Mouse (Mus musculus) megakaryocyte, embryonic 14.5 days (primary cell): Measurements from ENCODE around the gene Gm17542. TPM values are rescaled to one million over a fixed set of nuclear protein-coding genes. Genes with fewer than 3 reads are reported as not detected.
A peak's percentile ranks its signal among the peaks of the same experiment; 100 is the strongest.

Experiments used
- H3K27me3 ChIP-seq: replicated peaks from 2 replicates; pipeline ENCODE3; 2012; ENCODE audit warnings: inconsistent platforms
- H3K36me3 ChIP-seq: replicated peaks from 2 replicates; pipeline ENCODE3; 2012; ENCODE audit warnings: low read length, inconsistent platforms, mixed read lengths
- H3K4me1 ChIP-seq: 2 replicates; pipeline ENCODE4 v1.6.1; 2012; ENCODE audit warnings: inconsistent platforms
- H3K4me3 ChIP-seq: replicated peaks from 2 replicates; pipeline ENCODE3; 2012; ENCODE audit warnings: moderate library complexity, mild to moderate bottlenecking, inconsistent platforms
- H3K9me3 ChIP-seq: 2 replicates; pipeline ENCODE4 v1.6.1; 2012; ENCODE audit warnings: inconsistent platforms
- FLI1 ChIP-seq: IDR thresholded peaks from 2 replicates; pipeline ENCODE4 v1.6.1; 2012; ENCODE audit warnings: low read length, inconsistent platforms, mixed read lengths
- GATA1 ChIP-seq: IDR thresholded peaks from 3 replicates; pipeline ENCODE4 v1.6.1; 2012; ENCODE audit warnings: mixed read lengths, low read length, inconsistent platforms, borderline replicate concordance
- polyA plus RNA-seq: library from polyadenylated mRNA; stranded (reverse); fragments of >175 nt; gene quantifications from 2 replicates; pipeline ENCODE4 v1.2.3, GENCODE M21; 2012; ENCODE audit warnings: low replicate concordance; ENCODE audit not compliant: insufficient read depth

Gm17542 gene
- polyA plus RNA-seq, 1 experiment: not detected

DNA sequence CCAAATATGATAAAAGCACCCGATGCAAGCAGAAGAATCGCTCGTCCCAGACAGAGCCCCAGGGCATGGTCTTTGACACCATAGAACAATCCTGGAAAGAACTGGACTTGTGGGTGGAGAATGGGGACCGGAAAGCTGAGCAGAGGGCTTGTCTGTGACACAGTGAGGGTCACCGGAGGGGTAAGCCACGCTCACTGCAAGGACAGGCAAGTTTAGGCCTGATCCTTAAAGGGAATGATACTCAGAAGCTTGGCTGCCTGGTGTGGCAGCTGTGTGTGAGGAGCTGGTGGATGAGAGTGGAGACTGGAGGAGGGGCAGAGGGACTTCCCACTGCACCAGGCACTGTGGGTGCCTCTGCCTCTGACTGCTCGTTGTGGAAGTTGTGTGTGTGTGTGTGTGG is 27.0 kb downstream of the Gm17542 start:
- TF ChIP-seq FLI1 (no peak), GATA1 (no peak)
- H3K4me1 ChIP-seq: no peaks in the 10 kb centered on the region
- no peak overlapping the region for H3K4me3 ChIP-seq
- H3K27me3 ChIP-seq: no peaks in the 10 kb centered on the region
- H3K36me3 ChIP-seq: no peaks in the 10 kb centered on the region
- peaks cover 26% of the 10 kb centered on the region for H3K9me3 ChIP-seq

DNA sequence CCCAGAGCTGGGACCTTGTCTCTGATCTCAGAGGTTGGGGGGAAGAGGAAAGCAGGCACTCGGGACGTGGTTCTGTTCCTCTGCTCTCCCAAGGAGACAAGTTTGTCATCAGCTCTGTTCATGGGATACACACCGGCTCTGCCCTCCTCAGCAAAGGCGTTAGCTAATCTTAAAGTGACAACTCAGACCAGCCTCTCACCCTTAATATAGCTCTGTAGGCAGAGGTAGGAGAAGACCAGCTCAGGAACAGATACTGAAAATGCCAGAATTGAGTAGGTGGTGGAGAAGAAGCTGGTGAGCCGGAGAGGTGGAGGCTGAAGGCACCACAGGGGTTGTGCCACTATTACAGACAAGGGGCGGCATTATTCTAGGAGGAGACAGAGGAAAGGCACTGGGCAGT is 38.7 kb downstream of the Gm17542 start:
- TF ChIP-seq GATA1: no peak
- TF ChIP-seq FLI1: no peak
- no peaks in the 10 kb centered on the region for H3K9me3 ChIP-seq
- no peak overlapping the region for H3K4me3 ChIP-seq
- no peaks in the 10 kb centered on the region for H3K36me3 ChIP-seq
- peaks cover 5% of the 10 kb centered on the region for H3K4me1 ChIP-seq
- peaks cover 11% of the 10 kb centered on the region for H3K27me3 ChIP-seq

DNA sequence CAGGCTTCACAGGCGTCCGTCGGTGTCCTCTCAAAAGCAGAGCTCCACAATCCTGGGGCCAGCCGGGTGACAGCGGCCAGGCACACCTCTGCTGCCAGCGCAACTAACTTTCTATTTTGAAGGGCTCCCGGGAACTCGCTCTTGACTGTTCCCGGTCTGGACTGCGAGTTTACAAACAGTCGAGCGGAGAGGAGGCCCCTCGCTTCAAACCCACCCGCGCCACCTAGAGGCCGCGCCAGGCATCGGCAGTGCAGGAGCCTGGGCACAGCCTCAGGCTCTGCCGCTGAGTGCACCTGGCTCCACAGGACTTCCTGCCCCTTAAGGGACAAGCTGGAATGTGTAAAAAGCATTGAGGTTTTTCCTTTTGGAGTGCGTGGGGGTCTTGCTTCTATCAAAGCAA is 42.5 kb downstream of the Gm17542 start, which contains the start of gene Edar:
TSS of gene Edar (minus strand) at position 122 of the 400 bp plus-strand sequence.
- TF ChIP-seq GATA1 (no peak), FLI1 (no peak)
- H3K36me3 ChIP-seq: no peaks in the 10 kb centered on the region
- peak within 1 kb of the TSS; percentile 88 for H3K4me3 ChIP-seq
- peaks cover 17% of the 10 kb centered on the region for H3K27me3 ChIP-seq
- H3K9me3 ChIP-seq: no peaks in the 10 kb centered on the region
- peaks cover 8% of the 10 kb centered on the region for H3K4me1 ChIP-seq

DNA sequence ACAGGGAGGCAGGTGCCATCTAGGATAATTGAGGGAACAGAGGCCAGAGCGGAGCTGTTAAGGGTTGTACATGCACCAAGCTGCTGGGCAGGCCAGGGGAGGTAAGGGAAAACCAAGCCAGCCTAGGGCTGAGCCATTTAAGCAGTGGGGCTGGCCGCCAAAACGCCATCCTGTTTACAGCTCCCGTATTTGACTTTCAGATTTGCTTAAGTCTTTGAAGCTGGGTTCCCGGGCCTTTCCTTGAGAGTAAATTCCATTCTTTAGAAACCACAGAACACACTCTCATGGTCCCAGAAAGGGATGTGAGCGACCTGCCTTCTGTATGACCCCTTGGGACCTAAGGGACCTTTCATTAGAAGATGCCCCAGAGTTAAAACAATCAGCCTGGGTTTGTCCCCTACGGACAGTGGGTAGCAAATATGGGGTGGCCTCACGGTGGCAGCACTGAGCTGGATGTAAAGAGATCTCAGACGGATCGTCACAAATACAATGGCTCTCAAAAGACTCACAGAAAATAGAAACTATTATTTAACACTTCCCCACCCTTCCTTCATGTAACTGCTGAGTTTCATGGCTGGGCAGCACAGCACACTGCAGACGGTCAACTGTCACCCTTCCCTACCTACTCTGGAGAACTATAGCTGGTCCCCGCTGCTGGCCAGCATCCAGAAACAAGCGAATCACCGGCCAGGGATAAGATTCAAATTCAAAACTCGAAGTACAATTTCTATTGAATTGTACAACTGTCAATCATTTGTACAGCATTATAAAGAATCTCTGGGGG is 44.5 kb downstream of the Gm17542 start:
- H3K36me3 ChIP-seq: no peaks in the 10 kb centered on the region
- peaks cover 19% of the 10 kb centered on the region for H3K27me3 ChIP-seq
- H3K4me3 ChIP-seq: no peak overlapping the region
- no peak for TF ChIP-seq GATA1
- no peak for TF ChIP-seq FLI1
- H3K9me3 ChIP-seq: no peaks in the 10 kb centered on the region
- peaks cover 8% of the 10 kb centered on the region for H3K4me1 ChIP-seq

DNA sequence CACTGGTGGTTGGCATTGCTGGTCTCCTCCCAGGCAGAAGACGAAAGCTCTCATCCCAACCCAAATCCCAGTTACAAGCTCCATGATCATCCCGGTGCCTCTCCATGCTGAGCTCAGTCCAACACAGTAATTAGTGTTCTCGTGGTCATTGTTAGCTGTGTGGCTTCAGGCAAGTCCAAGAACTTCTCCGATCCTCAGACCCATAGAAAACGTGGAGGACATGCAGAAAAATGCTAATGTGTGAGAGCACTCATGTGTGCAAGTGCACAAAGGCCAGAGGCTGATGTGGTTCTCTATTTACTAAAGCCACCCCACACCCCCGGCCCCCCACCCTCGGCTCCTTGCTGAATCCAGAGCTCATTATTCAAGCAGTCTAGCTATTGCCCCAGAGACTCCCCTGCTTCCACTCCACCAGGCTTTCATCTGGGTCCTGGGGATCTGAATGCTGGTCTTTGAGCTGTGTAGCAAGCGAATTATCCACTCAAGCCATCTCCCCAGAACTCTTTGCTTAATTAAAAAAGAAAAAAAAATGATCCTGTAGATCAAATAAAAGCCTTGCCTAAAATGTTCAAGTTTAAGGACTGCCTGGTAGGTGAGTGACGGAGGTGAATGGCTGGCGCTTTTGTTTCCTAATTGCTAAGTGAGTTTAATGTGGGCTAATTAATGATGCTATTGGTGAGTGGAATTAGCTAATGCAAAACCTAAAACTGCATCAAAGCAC is 45.3 kb downstream of the Gm17542 start:
- TF ChIP-seq GATA1 (no peak), FLI1 (no peak)
- peaks cover 8% of the 10 kb centered on the region for H3K4me1 ChIP-seq

DNA sequence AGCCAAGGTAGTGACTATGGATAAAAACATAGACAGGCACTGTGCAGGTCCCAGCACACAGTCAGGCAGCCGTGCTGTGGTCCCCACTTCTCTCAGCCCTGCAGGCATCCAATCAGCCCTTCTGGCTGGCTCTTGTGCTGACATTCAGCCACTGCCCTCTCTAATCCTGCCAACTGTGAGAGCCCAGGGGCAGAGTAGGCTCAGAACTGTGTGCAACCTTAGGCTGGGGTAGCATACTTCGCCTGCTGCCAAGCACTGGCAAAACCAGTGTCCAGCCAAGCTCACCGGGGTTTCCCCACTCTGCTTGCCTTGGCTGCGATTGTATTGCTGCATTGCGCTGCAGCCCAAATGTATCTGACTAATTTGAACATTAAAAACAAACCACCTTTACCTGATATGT is 54.1 kb downstream of the Gm17542 start:
- H3K36me3 ChIP-seq: no peaks in the 10 kb centered on the region
- H3K9me3 ChIP-seq: no peaks in the 10 kb centered on the region
- no peaks in the 10 kb centered on the region for H3K4me1 ChIP-seq
- H3K4me3 ChIP-seq: no peak overlapping the region
- TF ChIP-seq FLI1: no peak
- no peak for TF ChIP-seq GATA1
- H3K27me3 ChIP-seq: no peaks in the 10 kb centered on the region

More for the DNA sequence above, 45.3 kb downstream of the Gm17542 start:
- no peak overlapping the region for H3K4me3 ChIP-seq
- H3K36me3 ChIP-seq: no peaks in the 10 kb centered on the region
- H3K27me3 ChIP-seq: peaks cover 19% of the 10 kb centered on the region
- H3K9me3 ChIP-seq: no peaks in the 10 kb centered on the region

Other genes starting within 250 kb of the Gm17542 start
- gene Ccdc138, start 220.3 kb downstream of the Gm17542 start, polyA plus RNA-seq: 0.65 TPM in 1 of 2 replicates, not detected in the other
- gene Edar, start 42.6 kb downstream of the Gm17542 start, polyA plus RNA-seq: not detected in 2 replicates
- gene Sh3rf3, start 95.1 kb upstream of the Gm17542 start, polyA plus RNA-seq: not detected in 2 replicates